Mouse (Mus musculus) limb, embryonic 15.5 days (tissue): ENCODE measurements around the gene Gpr37. TPM values are rescaled to one million over a fixed set of nuclear protein-coding genes. Genes with fewer than 3 reads are reported as not detected.

Experiments
- ATAC-seq: fragments of 200-750 bp; cut with Nextera tagmentation; 2 replicates; pipeline ENCODE4 v1.8.0; 2017; ENCODE audit warnings: low read depth, moderate TSS enrichment; ENCODE audit not compliant: insufficient number of reproducible peaks, low FRiP score, low TSS enrichment
- H3K27ac ChIP-seq: fragments of 300-500 bp; sonication (generic); 2 replicates; pipeline ENCODE4 v1.5.1; 2015; ENCODE audit warnings: moderate library complexity, mild to moderate bottlenecking, inconsistent platforms
- H3K27me3 ChIP-seq: fragments of 300-500 bp; sonication (generic); 2 replicates; pipeline ENCODE4 v1.6.1; 2015; ENCODE audit warnings: inconsistent platforms
- H3K36me3 ChIP-seq: fragments of 300-500 bp; sonication (generic); 2 replicates; pipeline ENCODE4 v1.6.1; 2015; ENCODE audit warnings: inconsistent platforms
- H3K4me1 ChIP-seq: fragments of 300-500 bp; sonication (generic); 2 replicates; pipeline ENCODE4 v1.6.1; 2015; ENCODE audit warnings: inconsistent platforms
- H3K4me2 ChIP-seq: fragments of 300-500 bp; sonication (generic); 2 replicates; pipeline ENCODE4 v1.6.1; 2015; ENCODE audit warnings: mild to moderate bottlenecking, inconsistent platforms
- H3K4me3 ChIP-seq: fragments of 300-500 bp; sonication (generic); 2 replicates; pipeline ENCODE4 v1.5.1; 2015; ENCODE audit warnings: mild to moderate bottlenecking, inconsistent platforms
- H3K9ac ChIP-seq: fragments of 300-500 bp; sonication (generic); 2 replicates; pipeline ENCODE4 v1.6.1; 2015; ENCODE audit warnings: inconsistent platforms
- H3K9me3 ChIP-seq: fragments of 300-500 bp; sonication (generic); 2 replicates; pipeline ENCODE4 v1.6.1; 2016; ENCODE audit warnings: inconsistent platforms
- WGBS: fragments of 180-500 bp; shearing (Covaris S2); methylation state at CpG from one replicate; pipeline ENCODE4 v1.1.7; 2015; 5-methylcytosine and 5-hydroxymethylcytosine counted together
- polyA plus RNA-seq: library from polyadenylated mRNA; unstranded; fragments of >200 nt; fragmentation: Nextera tagmentation; extraction: Ambion mirVana; gene quantifications from 2 replicates; pipeline ENCODE4 v1.2.1, GENCODE M21; 2015

The Gpr37 gene
- polyA plus RNA-seq, 1 experiment from 2014 or later, result 2.5 TPM

DNA sequence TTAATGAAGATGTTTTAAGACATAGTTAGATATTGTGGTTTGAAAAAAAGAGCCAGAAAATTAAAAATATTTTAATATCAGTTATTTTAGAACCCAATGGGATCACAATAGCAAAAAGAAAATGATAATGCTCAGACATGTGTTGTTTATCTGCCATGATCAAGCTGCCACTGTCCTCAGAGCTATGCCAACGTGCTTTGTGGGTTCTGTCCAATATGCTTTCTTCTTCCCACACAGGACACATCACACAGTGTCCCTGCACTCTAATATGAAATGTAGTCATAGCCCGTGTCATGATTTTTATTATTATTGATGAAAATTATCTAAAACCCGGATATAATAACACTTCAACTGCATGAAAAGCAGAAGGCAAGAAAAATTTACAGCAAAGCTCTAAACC, 16.7 kb downstream of the Gpr37 start:
- H3K4me1 ChIP-seq, result no peaks in the 10 kb centered on the region
- H3K9ac ChIP-seq, result no peak overlapping the region
- H3K27ac ChIP-seq, result no peak overlapping the region
- 72% methylated on average over 3 of the region's 3 CpGs for WGBS
- H3K36me3 ChIP-seq, result no peaks in the 10 kb centered on the region
- no peak for ATAC-seq
- no peak overlapping the region for H3K4me2 ChIP-seq
- H3K4me3 ChIP-seq, result no peak overlapping the region
- H3K27me3 ChIP-seq, result no peaks in the 10 kb centered on the region
- no peaks in the 10 kb centered on the region for H3K9me3 ChIP-seq

- no peak overlapping the region for H3K9ac ChIP-seq
- 51% methylated on average over 4 of the region's 4 CpGs for WGBS
- H3K27me3 ChIP-seq, result no peaks in the 10 kb centered on the region
- no peak for ATAC-seq
- no peaks in the 10 kb centered on the region for H3K9me3 ChIP-seq
- H3K36me3 ChIP-seq, result no peaks in the 10 kb centered on the region
- H3K4me2 ChIP-seq, result no peak overlapping the region
- H3K4me1 ChIP-seq, result no peaks in the 10 kb centered on the region
- no peak overlapping the region for H3K4me3 ChIP-seq
- no peak overlapping the region for H3K27ac ChIP-seq
These were observed 20.4 kb downstream of the Gpr37 start for GRCm38 (mm10) chr6:25670150-25670549.

GRCm38 (mm10) chr6:25663942-25664341, 26.6 kb downstream of the Gpr37 start:
- ATAC-seq, result no peak
- Histone ChIP-seq H3K4me2 (no peak overlapping the region), H3K9ac (no peak overlapping the region), H3K9me3 (no peaks in the 10 kb centered on the region), H3K27me3 (no peaks in the 10 kb centered on the region), H3K36me3 (no peaks in the 10 kb centered on the region), H3K4me1 (no peaks in the 10 kb centered on the region), H3K27ac (no peak overlapping the region), H3K4me3 (no peak overlapping the region)
- WGBS, result 84% methylated on average over 2 of the region's 2 CpGs

- Histone ChIP-seq H3K27ac (no peak overlapping the region), H3K4me2 (no peak overlapping the region)
- 93% methylated on average over 3 of the region's 3 CpGs for WGBS
These were observed 30.4 kb downstream of the Gpr37 start for GRCm38 (mm10) chr6:25659924-25660675.

More at GRCm38 (mm10) chr6:25659924-25660675, 30.4 kb downstream of the Gpr37 start:
- no peak overlapping the region for H3K4me3 ChIP-seq
- no peaks in the 10 kb centered on the region for H3K4me1 ChIP-seq
- H3K27me3 ChIP-seq, result no peaks in the 10 kb centered on the region
- H3K36me3 ChIP-seq, result no peaks in the 10 kb centered on the region
- ATAC-seq, result no peak
- no peaks in the 10 kb centered on the region for H3K9me3 ChIP-seq
- no peak overlapping the region for H3K9ac ChIP-seq

Other genes with a start within 250 kb of the Gpr37 start
- 28.4 and 30.1 TPM in 2 replicates for gene Pot1a, start 118.5 kb upstream of the Gpr37 start, polyA plus RNA-seq